Mouse (Mus musculus): ENCODE results near the gene Nsrp1. TPM values are rescaled to one million over a fixed set of nuclear protein-coding genes. Genes with fewer than 3 reads are reported as not detected.

Nsrp1 gene
- total RNA-seq, 2 experiments from 2014 or later, result 20.3 to 21.1 TPM

DNA sequence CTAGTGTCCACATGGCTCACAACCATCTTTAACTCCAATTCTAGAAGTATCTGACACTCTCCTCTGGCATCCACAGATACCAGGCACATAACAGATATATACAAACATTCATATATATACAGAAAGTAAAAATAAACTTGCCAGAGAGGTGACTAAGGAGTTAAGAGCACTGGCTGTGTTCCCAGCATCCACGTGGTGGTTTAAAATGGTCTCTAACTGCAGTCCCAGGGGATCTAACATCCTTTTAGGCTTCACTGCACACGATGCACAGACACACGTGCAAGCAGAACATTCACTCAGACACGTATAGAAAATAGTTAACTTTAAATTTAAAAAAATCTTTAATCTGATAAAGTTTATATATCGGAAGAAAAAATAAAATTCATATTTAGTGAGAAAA, 16.3 kb downstream of the Nsrp1 start:
- no peak for DNase-seq (ENCODE audit: low spot score in 2 of 2)

DNA sequence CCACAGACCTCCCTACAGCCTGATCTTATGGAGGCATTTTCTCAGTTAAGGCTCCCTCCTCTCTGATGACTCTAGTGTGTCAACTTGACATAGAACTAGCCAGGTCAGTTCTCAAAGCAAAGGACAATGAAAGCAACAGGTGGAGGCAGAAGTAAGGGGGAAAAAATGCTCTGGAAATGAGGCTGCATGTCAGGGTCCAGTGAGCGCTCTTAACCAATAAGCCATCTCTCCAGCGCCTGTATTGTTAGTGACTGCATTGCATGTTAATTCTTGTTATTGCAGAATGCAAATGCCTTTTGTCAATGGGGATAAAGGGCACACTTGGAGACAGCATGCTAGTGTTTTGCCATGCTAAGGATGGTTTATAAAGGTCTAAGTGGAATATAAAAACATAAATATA, 35.4 kb downstream of the Nsrp1 start:
- DNase-seq (ENCODE audit: low spot score in 2 of 2), result no peak

- no peak for DNase-seq (ENCODE audit: low spot score in 2 of 2)
Measured at GRCm38 (mm10) chr11:77041891-77042290, 36.3 kb downstream of the Nsrp1 start.

GRCm38 (mm10) chr11:77031151-77031934, 46.9 kb downstream of the Nsrp1 start:
- no peak for DNase-seq (ENCODE audit: low spot score in 2 of 2)

GRCm38 (mm10) chr11:77028157-77028556, 50.1 kb downstream of the Nsrp1 start:
- no peak for DNase-seq (ENCODE audit: low spot score in 2 of 2)

DNA sequence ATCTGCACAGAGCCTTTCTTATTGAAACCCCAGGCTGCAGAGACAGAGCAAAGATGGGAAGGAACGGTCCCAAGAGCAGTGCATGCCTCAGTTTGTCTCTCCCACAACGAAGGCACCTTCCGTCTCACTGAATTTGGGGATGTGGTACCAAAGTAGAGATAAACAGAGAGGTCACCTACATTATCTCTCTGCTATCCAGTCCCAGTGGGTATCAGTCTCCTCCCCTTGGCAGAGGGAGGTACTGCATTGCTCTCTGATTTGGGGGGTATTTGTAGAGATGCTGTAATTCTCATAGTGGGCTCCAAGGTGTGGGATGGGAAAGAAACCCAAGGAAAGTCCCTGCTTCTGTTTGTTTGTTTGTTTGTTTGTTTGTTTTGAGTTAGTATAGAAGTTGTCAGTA, 51.7 kb downstream of the Nsrp1 start:
- DNase-seq (ENCODE audit: low spot score in 2 of 2), result no peak

DNA sequence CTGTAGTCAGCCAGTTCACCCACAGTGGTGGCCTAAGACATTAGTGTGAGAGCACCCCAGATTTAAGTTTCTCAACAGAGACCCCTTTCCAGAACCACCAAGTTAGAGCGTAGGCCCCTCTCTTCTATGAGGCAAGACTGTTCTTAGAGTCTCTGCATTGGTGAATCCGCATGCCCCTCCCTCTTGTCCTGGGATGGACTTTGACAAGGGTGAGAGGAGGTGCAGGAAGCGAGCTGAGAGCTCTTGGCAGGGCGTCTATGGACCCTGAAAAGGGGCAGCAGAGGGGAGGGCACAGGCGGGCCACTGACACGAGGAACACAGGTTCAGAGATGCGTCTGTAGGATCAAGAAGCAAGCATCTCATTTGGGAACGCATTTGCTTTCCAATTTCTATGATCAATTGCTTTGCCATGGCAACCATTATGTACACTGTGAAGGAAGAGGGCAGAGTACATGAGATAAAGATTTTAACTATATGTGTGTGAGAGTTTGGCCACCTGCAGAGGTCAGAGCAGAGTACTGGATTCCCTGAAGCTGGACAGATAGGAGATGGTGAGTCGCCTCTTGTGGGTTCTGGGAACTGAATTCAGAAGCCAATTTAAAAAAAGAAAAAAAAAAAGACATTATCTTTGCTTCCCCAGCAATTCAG, 56.4 kb downstream of the Nsrp1 start:
- no peak for DNase-seq (ENCODE audit: low spot score in 2 of 2)

DNA sequence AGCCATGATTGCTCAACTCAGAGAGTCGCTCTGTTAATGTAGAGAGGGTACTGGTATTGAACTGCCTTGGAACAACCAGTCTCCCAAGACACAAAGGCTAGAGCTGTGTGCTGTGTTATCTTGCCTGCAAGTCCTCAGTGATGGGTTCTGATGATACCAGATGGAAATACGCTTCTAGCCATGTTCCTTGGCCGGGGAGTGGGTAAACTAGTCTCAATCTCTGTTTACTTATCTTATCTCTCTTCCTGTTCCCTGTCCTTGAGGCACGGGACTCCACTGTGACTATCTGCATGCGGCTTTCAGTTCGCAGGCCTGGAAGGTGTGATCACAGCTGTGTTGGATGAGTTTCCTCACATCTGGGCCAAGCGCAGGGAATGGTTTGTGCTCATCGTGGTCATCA, 58.7 kb downstream of the Nsrp1 start:
- no peak for DNase-seq (ENCODE audit: low spot score in 2 of 2)

DNA sequence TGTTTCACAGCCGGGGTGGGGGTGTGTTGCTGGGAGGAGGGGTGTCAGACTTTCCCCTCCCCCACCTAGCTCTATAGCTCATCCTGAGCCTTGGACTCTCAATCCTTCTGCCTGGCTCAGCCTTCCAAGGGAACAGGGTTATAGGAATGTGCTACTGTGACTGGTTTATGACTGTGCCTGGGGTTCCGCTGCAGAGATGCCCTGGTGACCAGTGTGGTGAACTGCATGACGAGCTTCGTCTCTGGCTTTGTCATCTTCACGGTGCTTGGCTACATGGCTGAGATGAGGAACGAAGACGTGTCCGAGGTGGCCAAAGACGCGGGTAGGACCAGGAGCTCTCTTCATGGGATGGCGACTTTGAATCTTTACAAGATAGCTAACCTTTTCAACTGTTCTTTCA, 60.2 kb downstream of the Nsrp1 start:
- no peak for DNase-seq (ENCODE audit: low spot score in 2 of 2)

DNA sequence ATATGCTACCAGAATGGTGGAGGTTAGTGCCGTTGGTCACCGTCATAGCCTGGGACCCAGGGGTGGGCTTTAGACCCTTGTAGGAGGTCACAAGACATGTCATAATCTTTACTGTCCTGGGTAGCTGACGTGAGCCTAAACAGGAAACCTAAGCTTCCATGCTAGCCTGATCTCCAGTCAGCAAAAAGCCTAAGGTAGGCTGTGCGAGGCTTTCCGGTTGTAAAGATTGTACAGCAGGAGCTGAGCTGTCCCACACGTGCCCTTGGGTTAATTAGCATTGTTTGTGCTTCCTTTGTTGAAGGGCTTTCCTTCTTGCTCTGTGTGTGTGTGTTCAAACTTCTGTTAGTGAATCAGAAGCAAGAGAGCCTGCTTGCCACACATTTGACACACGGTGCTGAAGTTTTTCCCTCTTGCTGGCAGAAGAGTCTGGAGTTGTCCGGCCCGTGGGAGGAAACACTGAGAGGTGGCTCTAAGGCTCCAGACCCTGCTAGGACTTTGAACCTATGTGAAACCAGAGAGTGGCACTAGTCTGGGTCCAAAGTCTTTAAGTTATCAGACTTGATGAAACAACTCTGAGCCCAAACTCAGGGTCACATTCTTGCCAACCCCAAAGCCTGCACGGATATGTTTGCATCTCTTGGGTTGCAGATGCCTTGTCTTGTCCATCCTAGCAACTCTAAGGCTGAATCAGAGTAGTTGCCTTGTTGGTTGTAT, 67.3 kb downstream of the Nsrp1 start:
- DNase-seq (ENCODE audit: low spot score in 2 of 2), result no peak

- DNase-seq (ENCODE audit: low spot score in 2 of 2), result no peak
Measured at GRCm38 (mm10) chr11:77009069-77010025, 68.9 kb downstream of the Nsrp1 start.

DNA sequence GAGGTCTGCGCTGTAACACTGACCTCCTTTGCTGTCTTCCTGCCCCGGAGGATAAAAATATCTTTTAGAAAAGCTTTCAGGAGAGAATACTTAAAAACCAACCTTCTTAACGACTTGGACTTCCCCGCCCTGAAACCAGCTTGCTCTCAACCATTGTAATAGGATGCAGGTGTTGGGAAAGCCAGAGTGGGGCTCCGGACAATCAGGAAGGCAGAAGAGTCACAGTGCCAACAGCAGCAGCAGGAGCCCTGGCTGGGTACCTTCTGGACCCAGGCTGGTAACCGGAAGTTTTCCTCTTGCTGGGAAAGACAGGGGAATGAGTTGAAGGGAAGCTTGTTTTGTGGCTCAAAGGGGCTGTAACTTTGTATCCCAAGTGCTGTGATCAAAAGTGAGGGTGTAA, 71.6 kb downstream of the Nsrp1 start:
- DNase-seq (ENCODE audit: low spot score in 2 of 2), result no peak

- no peak for DNase-seq (ENCODE audit: low spot score in 2 of 2)
Measured at GRCm38 (mm10) chr11:77005881-77006280, 72.4 kb downstream of the Nsrp1 start.

GRCm38 (mm10) chr11:77002361-77002760, 75.9 kb downstream of the Nsrp1 start:
- DNase-seq (ENCODE audit: low spot score in 2 of 2), result no peak

DNA sequence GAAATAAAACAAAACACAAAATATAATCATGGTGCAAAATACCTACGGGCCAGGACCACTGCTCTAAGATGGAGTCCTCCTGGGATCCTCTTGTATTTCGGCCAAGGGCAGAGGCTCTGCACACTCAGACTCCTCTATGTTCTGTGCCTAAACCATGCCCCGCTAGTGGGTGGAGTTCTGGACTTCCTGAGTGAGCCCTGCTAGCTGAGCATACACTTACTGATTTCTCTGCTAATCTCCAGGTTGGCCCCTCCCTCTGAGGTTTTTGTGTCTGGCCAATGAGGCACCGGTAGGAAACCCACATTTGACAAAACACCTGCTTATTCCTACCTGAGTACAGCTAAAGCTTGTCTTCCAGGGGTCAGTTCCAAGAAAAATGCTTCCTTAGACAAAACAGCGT, 77.5 kb downstream of the Nsrp1 start:
- no peak for DNase-seq (ENCODE audit: low spot score in 2 of 2)

- no peak for DNase-seq (ENCODE audit: low spot score in 2 of 2)
Measured at GRCm38 (mm10) chr11:76998705-76999226, 79.5 kb downstream of the Nsrp1 start.

GRCm38 (mm10) chr11:76997916-76998704, 80.1 kb downstream of the Nsrp1 start, which contains the start of gene Slc6a4:
Gene Slc6a4, plus strand, starts transcription at chr11:76998603.
- DNase-seq (ENCODE audit: low spot score in 2 of 2), result no peak

DNA sequence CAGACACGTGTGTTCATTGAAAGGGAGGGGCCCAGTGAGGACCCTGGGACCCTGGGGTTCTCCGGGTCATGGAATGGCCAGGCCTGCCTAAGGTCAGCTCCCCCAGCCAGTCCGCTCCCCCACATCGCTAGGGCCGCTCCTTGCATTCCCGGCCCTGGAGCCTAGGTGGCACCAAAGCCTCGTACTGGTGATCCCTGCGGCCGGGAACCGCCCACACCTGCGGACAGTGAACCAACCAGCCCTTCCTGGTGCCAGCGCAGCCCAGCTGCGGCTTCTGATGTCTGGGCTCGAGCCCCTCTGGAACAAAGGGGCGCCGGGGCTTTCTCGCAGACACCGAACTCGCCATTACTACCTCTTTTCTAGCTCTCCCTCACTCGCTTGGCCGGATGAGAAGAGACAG, 80.9 kb downstream of the Nsrp1 start:
- peak; percentile 30 to 53 for DNase-seq (ENCODE audit: low spot score in 2 of 2)

- DNase-seq (ENCODE audit: low spot score in 2 of 2), result peak in 1 of 2 experiments; percentile 11
Measured at GRCm38 (mm10) chr11:76995966-76996672, 82.1 kb downstream of the Nsrp1 start.
